Mouse (Mus musculus): ENCODE measurements around the gene Nipbl.

- TF ChIP-seq POLR2A (IDR thresholded peaks at IDR 0.05; ENCODE audit: control insufficient read depth, extremely low read depth, insufficient read depth, low read length, poor library complexity) = no peak
- TF ChIP-seq CTCF (IDR thresholded peaks at IDR 0.05; ENCODE audit: borderline replicate concordance, control insufficient read depth, extremely low read depth, insufficient read depth, low read length, poor library complexity) = no peak
Measured at GRCm38 (mm10) chr15:8340596-8340995, 103.7 kb downstream of the Nipbl start.
